Mouse (Mus musculus): Measurements from ENCODE around the gene Ugcg.

- TF ChIP-seq TCF12 (IDR thresholded peaks at IDR 0.05; ENCODE audit: insufficient read depth, poor library complexity, severe bottlenecking) (no peak), POLR2A (IDR thresholded peaks at IDR 0.05; ENCODE audit: insufficient read length, low read depth) (no peak), POLR2AphosphoS2 (IDR thresholded peaks at IDR 0.05; ENCODE audit: insufficient read length, low read depth) (peak; percentile 13), CEBPB (IDR thresholded peaks at IDR 0.05; ENCODE audit: insufficient read depth, poor library complexity, severe bottlenecking) (no peak), USF1 (IDR thresholded peaks at IDR 0.05; ENCODE audit: low read depth) (no peak), MYOG (IDR thresholded peaks at IDR 0.05; ENCODE audit: control insufficient read depth in 1 of 3, insufficient read depth in 1 of 3, insufficient read length in 2 of 3, low read depth in 2 of 3) (no peak), TCF3 (IDR thresholded peaks at IDR 0.05; ENCODE audit: insufficient read length, low read depth) (no peak), E2F4 (IDR thresholded peaks at IDR 0.05; ENCODE audit: insufficient read depth) (no peak), MYOD1 (IDR thresholded peaks at IDR 0.05; ENCODE audit: control insufficient read depth in 1 of 3, insufficient read length in 2 of 3, low read depth in 2 of 3) (no peak), REST (IDR thresholded peaks at IDR 0.05; ENCODE audit: insufficient read depth, insufficient read length) (no peak)
Measured at GRCm38 (mm10) chr4:59196346-59197077, 7.5 kb downstream of the Ugcg start.

Measured in myocyte (in vitro differentiated cells).